Mouse (Mus musculus): ENCODE results near the gene Msi2. TPM values are rescaled to one million over a fixed set of nuclear protein-coding genes. Genes with fewer than 3 reads are reported as not detected.

Gene Msi2
- polyA plus RNA-seq (2017; shearing (Covaris generic)), result 14.7 TPM

GRCm38 (mm10) chr11:88718050-88718765, at the start of gene Msi2:
Gene Msi2, minus strand, starts transcription at chr11:88718513.

GRCm38 (mm10) chr11:88293631-88294393, 424.5 kb downstream of the Msi2 start, which contains the start of gene Ccdc182:
Gene Ccdc182, plus strand, starts transcription at chr11:88294058.

Other genes with a start within 250 kb of the Msi2 start
- 2.6 TPM for gene Akap1, start 146.1 kb upstream of the Msi2 start, polyA plus RNA-seq (2017; shearing (Covaris generic))
- 17.2 TPM for gene Scpep1, start 237.0 kb upstream of the Msi2 start, polyA plus RNA-seq (2017; shearing (Covaris generic))
- gene Elobl, start 248.4 kb upstream of the Msi2 start, polyA plus RNA-seq (2017; shearing (Covaris generic)), result not detected